8 mouse cellular contexts compared by ENCODE assay signal in the genomic region with DNA sequence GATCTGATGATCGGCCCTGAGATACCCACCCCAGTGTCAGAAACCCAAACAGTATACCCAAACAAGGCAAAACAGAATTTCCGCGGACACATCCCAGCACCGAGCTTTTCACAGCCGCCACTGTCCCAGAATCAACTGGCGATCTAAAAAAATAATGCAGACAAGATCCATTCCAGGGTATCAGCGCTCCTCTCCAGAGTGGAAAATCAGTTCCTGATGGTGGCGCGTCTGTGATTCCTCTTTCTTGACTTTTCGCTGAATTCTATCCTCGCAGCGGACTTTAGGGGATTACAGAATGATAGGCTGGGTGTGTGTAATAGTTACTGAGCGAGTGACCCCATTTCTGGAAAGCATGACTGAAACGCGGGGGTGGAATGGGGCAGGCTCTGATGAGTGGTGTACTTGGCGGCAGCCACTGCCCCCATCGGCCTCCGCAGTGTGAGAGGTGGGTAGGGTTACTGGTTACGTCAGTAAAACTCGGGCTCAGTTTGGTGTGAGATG. TPM values are rescaled to one million over a fixed set of nuclear protein-coding genes. Genes with fewer than 3 reads are reported as not detected.
DNase-seq lines count a peak whose midpoint lies in the region; ATAC-seq and TF ChIP-seq lines count a peak whose summit lies in the region.

No protein-coding gene starts in this region.

- no peak for ATAC-seq in hindbrain, embryonic 12.5 days (ENCODE audit: low FRiP score)

- intact Hi-C loops in left cerebral cortex, adult 2 months (cut with DNase I): loop anchor here (2.0 to 10.0 kb wide), 3 partner anchors 272 to 1522 kb away; no protein-coding TSS in a partner anchor

- H3K9me3 ChIP-seq in hindbrain, embryonic 12.5 days (replicated peaks): no peaks in the 10 kb centered on the region

- H3K4me1 ChIP-seq in hindbrain, embryonic 12.5 days: 0 out of 2 replicates have a peak, but pooled peaks cover 3% of the 10 kb centered on the region

- 0 out of 2 replicates have a peak, but pooled peaks cover 10% of the 10 kb centered on the region for H3K27me3 ChIP-seq in hindbrain, embryonic 12.5 days

- H3K36me3 ChIP-seq in hindbrain, embryonic 12.5 days: no peaks in the 10 kb centered on the region

- peak overlapping the region; percentile 58 for H3K4me3 ChIP-seq in hindbrain, embryonic 12.5 days
- peak overlapping the region; percentile 64 for H3K4me3 ChIP-seq in left cerebral cortex, adult 2 months

- TF ChIP-seq CTCF in left cerebral cortex, adult 2 months (IDR thresholded peaks at IDR 0.05): no peak

- peak overlapping the region; percentile 93; the same call in 1 of the 2 replicates for H3K27ac ChIP-seq in hindbrain, embryonic 12.5 days
- H3K27ac ChIP-seq in left cerebral cortex, adult 2 months: peak overlapping the region; percentile 88; the same call in 1 of the 2 replicates

- WGBS in hindbrain, embryonic 12.5 days: 16% methylated on average over 20 of the region's 20 CpGs

- peak; percentile 60 for DNase-seq in T-cell, adult 2 months (ENCODE audit: low spot score)
- DNase-seq in cerebellum, postnatal 10 days: peak; percentile 62 to 65
- DNase-seq in frontal cortex, postnatal 36 days (ENCODE audit: low spot score in 2 of 2): peak; percentile 12 to 15
- DNase-seq in left cerebral cortex, adult 2 months (ENCODE audit: extremely low spot score in 1 of 2, low spot score in 2 of 2): peak; percentile 17 to 19
- DNase-seq in lung, postnatal 4 days: peak; percentile 54 to 56
- peak; percentile 16 to 35 for DNase-seq in right cerebral cortex, adult 2 months (ENCODE audit: low spot score in 2 of 2)
- peak; percentile 10 for DNase-seq in urinary bladder, postnatal 25 days (ENCODE audit: low spot score)

- H3K4me2 ChIP-seq in hindbrain, embryonic 12.5 days (replicated peaks): peak overlapping the region; percentile 60

- H3K9ac ChIP-seq in hindbrain, embryonic 12.5 days: peak overlapping the region; percentile 77

RNA-seq across cellular contexts. Expression of a gene that starts 46.9 kb away (rescaled TPM):
- 5.2 and 5.4 TPM in 2 replicates for polyA plus RNA-seq in hindbrain, embryonic 12.5 days (2016; fragmentation: Nextera tagmentation; extraction: Ambion mirVana)
- total RNA-seq in left cerebral cortex, adult 2 months (2021): 10 to 100 TPM; 53.5 TPM

Comparison
In these comparisons a context has a peak if more than half of its experiments do, and no peak if none do; other contexts are left out.
1. DNase-seq: peak in every context shown above with its lines; median percentile 64 in cerebellum, postnatal 10 days; 60 in T-cell, adult 2 months; 55 in lung, postnatal 4 days; 26 in right cerebral cortex, adult 2 months; 18 in left cerebral cortex, adult 2 months; 14 in frontal cortex, postnatal 36 days; 10 in urinary bladder, postnatal 25 days.